Mouse (Mus musculus): ENCODE data around the gene Gm5862.
"Not testable (repeated sequence)": the region's sequence is repeated elsewhere in the genome, so short reads cannot be mapped to it uniquely, and the experiment has no call there.

DNA sequence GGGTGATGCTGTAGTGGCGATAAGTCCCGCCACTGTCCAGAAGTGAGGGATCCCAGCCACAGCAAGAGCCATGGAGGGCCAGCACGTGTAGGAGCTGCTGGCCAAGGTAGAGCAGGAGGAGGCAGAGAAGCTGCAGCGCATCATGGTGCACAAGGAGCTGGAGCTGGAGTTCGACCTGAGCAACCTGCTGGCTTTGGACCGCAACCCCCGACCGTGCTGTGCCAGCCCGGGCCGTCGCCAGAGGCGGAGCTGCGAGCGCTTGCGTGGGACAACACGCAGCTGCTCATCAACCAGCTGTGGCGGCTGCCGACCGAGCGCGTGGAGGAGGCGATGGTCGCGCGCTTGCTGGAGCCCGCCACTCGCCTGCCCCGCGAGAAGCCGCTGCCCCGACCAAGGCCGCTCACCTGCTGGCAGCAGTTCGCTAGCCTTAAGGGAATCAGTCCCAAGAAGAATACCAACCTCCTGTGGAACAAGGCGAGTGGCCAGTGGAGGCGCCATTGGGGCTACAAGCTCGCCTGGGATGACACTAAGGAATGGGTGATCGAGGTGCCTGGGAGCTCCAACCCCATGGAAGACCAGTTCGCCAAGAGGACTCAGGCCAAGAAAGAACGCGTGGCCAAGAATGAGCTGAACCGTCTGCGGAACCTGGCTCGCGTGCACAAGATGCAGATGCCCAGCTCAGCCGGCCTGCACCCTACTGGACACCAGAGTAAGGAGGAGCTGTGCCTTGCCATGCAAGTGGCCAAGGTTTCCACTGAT is 15.6 kb downstream of the Gm5862 start:
- not testable (repeated sequence) for TF ChIP-seq POLR2A (IDR thresholded peaks at IDR 0.05; ENCODE audit: low read depth, low read length); CTCF (IDR thresholded peaks at IDR 0.05; ENCODE audit: borderline replicate concordance, insufficient read depth, low read length)
